Mouse (Mus musculus) lung, postnatal 0 days (tissue): ENCODE data around the gene Trim5.

Experiments
- CTCF ChIP-seq: IDR thresholded peaks from 2 replicates; pipeline ENCODE4 v1.5.1; 2016; ENCODE audit warnings: antibody characterized with exemption, mild to moderate bottlenecking
- EP300 ChIP-seq: IDR thresholded peaks from 2 replicates; pipeline ENCODE4 v1.6.1; 2016; ENCODE audit warnings: antibody characterized with exemption, mild to moderate bottlenecking, control low read depth

- no peak for TF ChIP-seq EP300
- TF ChIP-seq CTCF = no peak
Observed at GRCm38 (mm10) chr7:104216011-104216535, 71.8 kb downstream of the Trim5 start.
